ENCODE assay signal across 17 mouse cellular contexts in genomic region chr12:103530596-103530995, GRCm38 (mm10). TPM values are rescaled to one million over a fixed set of nuclear protein-coding genes. Genes with fewer than 3 reads are reported as not detected.
A peak's percentile ranks its signal among the peaks of the same experiment; 100 is the strongest.
DNase-seq lines count a peak whose midpoint lies in the region; TF ChIP-seq lines count a peak whose summit lies in the region.
"Had no signal": no experiment of that assay in that cellular context is flagged by ENCODE, and none has a peak within 500 bp of the region (broad histone marks: within the 10 kb centered on the region; RNA-seq: fewer than 3 reads in every experiment).

No protein-coding gene starts in this region.

- no peaks in the 10 kb centered on the region for H3K27me3 ChIP-seq in kidney, adult 2 months (replicated peaks; ENCODE audit: control insufficient read depth, insufficient read depth, low read length)

- H3K4me1 ChIP-seq in kidney, adult 2 months (ENCODE audit: control insufficient read depth, insufficient read depth, low read length), result no peaks in the 10 kb centered on the region

- H3K4me3 ChIP-seq in kidney, adult 2 months (ENCODE audit: insufficient read depth, low read depth, low read length), result no peak overlapping the region
- H3K4me3 ChIP-seq: embryonic facial prominence, embryonic 10.5 days; forebrain, embryonic 13.5 days; heart, adult 2 months; heart, embryonic 15.5 days; hindbrain, embryonic 13.5 days had no signal

- DNase-seq in cerebellum, adult 18-20 months, result peak; percentile 10 to 15
- DNase-seq in cerebellum, postnatal 4 days (ENCODE audit: low spot score in 2 of 2), result no peak
- DNase-seq in kidney, adult 2 months, result peak; percentile 36
- DNase-seq in kidney, adult 18-20 months, result no peak
- peak; percentile 8 to 62 for DNase-seq in kidney, postnatal 25 days
- DNase-seq in kidney, postnatal 4 days, result no peak
- DNase-seq: adrenal gland, postnatal 14 days; cerebellum, postnatal 25 days; forebrain, postnatal 0 days; gastrocnemius, postnatal 14 days; heart, adult 2 months; heart, postnatal 14 days had no signal

- TF ChIP-seq CTCF in kidney, adult 2 months (conservative IDR thresholded peaks at IDR 0.05; ENCODE audit: insufficient read depth, insufficient read length, low read depth, low read length), result no peak

- 67% methylated on average over 2 of the region's 2 CpGs for WGBS in kidney, adult 2 months

- TF ChIP-seq POLR2A in kidney, adult 2 months (IDR thresholded peaks at IDR 0.05; ENCODE audit: low read depth, low read length), result no peak

- H3K27ac ChIP-seq in kidney, adult 2 months (ENCODE audit: insufficient read depth, low read depth, low read length), result no peak overlapping the region
- H3K27ac ChIP-seq: embryonic facial prominence, embryonic 10.5 days; forebrain, embryonic 13.5 days; heart, adult 2 months; heart, embryonic 15.5 days; hindbrain, embryonic 13.5 days; hindbrain, postnatal 0 days had no signal

- no peaks in the 10 kb centered on the region for H3K36me3 ChIP-seq in kidney, adult 2 months (ENCODE audit: control insufficient read depth, insufficient read depth, low read length)
- H3K36me3 ChIP-seq: embryonic facial prominence, embryonic 10.5 days; heart, embryonic 15.5 days; hindbrain, embryonic 13.5 days had no signal

RNA-seq across cellular contexts. Expression of gene Ppp4r4, which starts 1.5 kb away (rescaled TPM):
- polyA plus RNA-seq in kidney, adult 2 months (2012; rRNA removed), result 0.99 and 1.0 TPM in 2 replicates

Comparison
In these comparisons a context has a peak if more than half of its experiments do, and no peak if none do; other contexts are left out.
1. DNase-seq: peak in cerebellum, adult 18-20 months (2 of 2), kidney, adult 2 months (single experiment) and kidney, postnatal 25 days (2 of 2); none in cerebellum, postnatal 4 days (0 of 2), kidney, adult 18-20 months (single experiment) and kidney, postnatal 4 days (0 of 2).